Mouse (Mus musculus) intestine, embryonic 16.5 days (tissue): ENCODE measurements around the gene Ddb1. TPM values are rescaled to one million over a fixed set of nuclear protein-coding genes. Genes with fewer than 3 reads are reported as not detected.
A peak's percentile ranks its signal among the peaks of the same experiment; 100 is the strongest.
"Not testable (repeated sequence)": the region's sequence is repeated elsewhere in the genome, so short reads cannot be mapped to it uniquely, and the experiment has no call there.

Experiments
- ATAC-seq: fragments of 200-750 bp; cut with Nextera tagmentation; 2 replicates; pipeline ENCODE4 v1.8.0; 2017; ENCODE audit warnings: moderate TSS enrichment, moderate library complexity
- H3K27ac ChIP-seq: fragments of 300-500 bp; sonication (generic); 2 replicates; pipeline ENCODE4 v1.5.1; 2014; ENCODE audit warnings: mild to moderate bottlenecking, low read length
- H3K27me3 ChIP-seq: fragments of 300-500 bp; sonication (generic); replicated peaks from 2 replicates; pipeline ENCODE4 v1.6.1; 2014; ENCODE audit warnings: low read length, control low read depth, mixed read lengths; ENCODE audit not compliant: control insufficient read depth, insufficient read depth
- H3K36me3 ChIP-seq: fragments of 300-500 bp; sonication (generic); 2 replicates; pipeline ENCODE4 v1.6.1; 2014; ENCODE audit warnings: low read length, control low read depth; ENCODE audit not compliant: control insufficient read depth, insufficient read depth
- H3K4me1 ChIP-seq: fragments of 300-500 bp; sonication (generic); 2 replicates; pipeline ENCODE4 v1.6.1; 2014; ENCODE audit warnings: low read length, control low read depth, mixed read lengths; ENCODE audit not compliant: control insufficient read depth, insufficient read depth
- H3K4me2 ChIP-seq: fragments of 300-500 bp; sonication (generic); 2 replicates; pipeline ENCODE4 v1.6.1; 2014; ENCODE audit warnings: low read depth, low read length, control low read depth
- H3K4me3 ChIP-seq: fragments of 300-500 bp; sonication (generic); 2 replicates; pipeline ENCODE4 v1.5.1; 2014; ENCODE audit warnings: mild to moderate bottlenecking, low read length
- H3K9ac ChIP-seq: fragments of 300-500 bp; sonication (generic); 2 replicates; pipeline ENCODE4 v1.6.1; 2014; ENCODE audit warnings: low read depth, low read length
- H3K9me3 ChIP-seq: fragments of 300-500 bp; sonication (generic); 2 replicates; pipeline ENCODE4 v1.6.1; 2016; ENCODE audit warnings: low read length, control low read depth; ENCODE audit not compliant: control insufficient read depth
- WGBS: fragments of 180-500 bp; shearing (Covaris S2); extraction: QIAGEN DNeasy Blood & Tissue Kit; methylation state at CpG from one replicate; pipeline ENCODE4 v1.1.7; 2014; 5-methylcytosine and 5-hydroxymethylcytosine counted together
- polyA plus RNA-seq: library from polyadenylated mRNA; unstranded; fragments of >200 nt; fragmentation: Nextera tagmentation; extraction: Ambion mirVana; gene quantifications from 2 replicates; pipeline ENCODE4 v1.2.1, GENCODE M21; 2015

Gene Ddb1
- 268 and 271 TPM in 2 replicates for polyA plus RNA-seq

DNA sequence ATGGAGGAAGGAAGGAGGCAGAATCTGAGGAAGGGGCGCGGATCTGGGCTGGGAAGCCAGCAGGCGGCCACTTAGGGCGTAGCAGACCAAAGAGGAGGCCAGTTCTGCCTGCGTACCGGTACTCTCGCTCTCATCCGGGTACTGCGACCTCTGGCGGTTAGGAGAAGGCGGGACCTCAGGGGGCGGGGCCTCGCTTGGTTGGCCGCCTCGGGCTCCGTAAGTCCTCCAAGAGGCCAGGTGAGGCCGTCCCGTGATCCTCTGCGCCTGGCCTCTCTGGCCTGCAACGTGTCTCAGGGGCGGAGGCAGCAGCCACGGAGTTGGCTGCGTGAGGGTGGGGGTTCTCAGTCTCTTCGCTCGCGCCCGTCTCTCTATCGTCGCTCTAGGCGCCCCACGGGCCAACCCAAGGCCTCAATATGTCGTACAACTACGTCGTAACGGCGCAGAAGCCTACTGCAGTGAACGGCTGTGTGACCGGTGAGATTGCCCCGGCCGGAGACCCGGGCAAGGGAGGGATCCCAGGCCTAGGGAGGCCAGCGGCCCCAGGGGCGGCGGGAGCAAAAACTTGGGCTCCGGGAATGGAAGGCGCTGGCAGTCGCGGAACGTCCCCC is at the start of gene Ddb1, which contains the start of gene Tkfc:
Gene Ddb1, plus strand, starts transcription at position 35 of the 608 bp plus-strand sequence.
Gene Tkfc, minus strand, starts transcription at position 362 of the 608 bp plus-strand sequence.
- 1% methylated on average over 49 of the region's 49 CpGs for WGBS
- Histone ChIP-seq H3K4me1 (peaks cover 17% of the 10 kb centered on the region), H3K27me3 (no peaks in the 10 kb centered on the region), H3K36me3 (peaks cover 19% of the 10 kb centered on the region), H3K4me3 (peak within 1 kb of the TSS; percentile 91), H3K4me2 (peak within 1 kb of the TSS; percentile 69), H3K27ac (peak within 1 kb of the TSS; percentile 94), H3K9ac (peak within 1 kb of the TSS; percentile 97), H3K9me3 (no peaks in the 10 kb centered on the region)
- ATAC-seq = peak; percentile 97

DNA sequence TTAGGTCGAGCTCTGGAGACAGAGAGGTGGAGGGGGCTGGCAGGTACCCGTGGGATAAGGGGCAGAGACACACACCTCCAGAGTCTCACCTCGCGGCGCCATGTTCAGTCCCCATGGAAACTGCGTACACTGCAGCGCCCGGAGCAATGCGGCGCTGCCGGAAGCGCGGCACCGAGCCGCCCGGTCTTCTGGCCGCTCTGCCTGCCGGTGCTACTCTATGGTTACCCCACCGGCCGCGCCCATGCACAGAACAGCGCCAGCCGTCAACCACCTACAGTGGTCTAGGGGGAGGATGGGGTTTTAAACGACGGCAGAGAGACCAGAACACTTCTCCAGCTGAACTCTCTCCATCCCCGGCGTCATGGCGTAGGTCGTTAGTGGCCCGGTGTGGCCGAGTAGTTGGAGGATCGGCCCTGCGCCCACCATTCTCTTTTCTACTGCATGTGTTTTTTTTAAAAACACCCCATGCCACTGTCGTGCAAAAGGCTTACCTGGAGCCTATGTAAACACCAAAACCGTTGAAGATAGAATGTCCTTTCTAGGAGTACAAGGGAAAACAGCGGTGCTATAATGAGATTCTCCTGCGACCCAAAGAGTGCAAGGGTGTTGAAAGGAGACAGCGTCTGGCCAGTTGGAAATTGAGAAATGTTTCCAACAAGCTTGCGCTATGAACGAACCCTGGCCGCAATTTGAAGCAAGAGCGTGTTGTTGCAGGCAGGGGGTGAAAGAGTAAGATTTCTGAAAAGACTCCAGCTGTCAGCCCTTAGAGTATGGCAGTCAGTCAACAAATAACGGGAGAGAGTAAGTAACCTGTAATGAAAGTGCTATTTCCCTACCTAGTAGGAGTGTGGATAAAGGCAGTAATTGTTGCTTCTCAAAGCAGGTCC is 49.3 kb upstream of the Ddb1 start, which contains the start of gene Tmem216:
Gene Tmem216, minus strand, starts transcription at position 615 of the 887 bp plus-strand sequence.
- H3K9ac ChIP-seq = peak within 1 kb of the TSS; percentile 79
- peaks cover 5% of the 10 kb centered on the region for H3K4me1 ChIP-seq
- H3K27me3 ChIP-seq = no peaks in the 10 kb centered on the region
- H3K4me3 ChIP-seq = peak within 1 kb of the TSS; percentile 71
- H3K27ac ChIP-seq = peak within 1 kb of the TSS; percentile 63
- under 1% methylated on average over 43 of the region's 43 CpGs for WGBS
- no peaks in the 10 kb centered on the region for H3K36me3 ChIP-seq
- H3K4me2 ChIP-seq = peak within 1 kb of the TSS; percentile 79
- no peaks in the 10 kb centered on the region for H3K9me3 ChIP-seq
- peak; percentile 100 for ATAC-seq

DNA sequence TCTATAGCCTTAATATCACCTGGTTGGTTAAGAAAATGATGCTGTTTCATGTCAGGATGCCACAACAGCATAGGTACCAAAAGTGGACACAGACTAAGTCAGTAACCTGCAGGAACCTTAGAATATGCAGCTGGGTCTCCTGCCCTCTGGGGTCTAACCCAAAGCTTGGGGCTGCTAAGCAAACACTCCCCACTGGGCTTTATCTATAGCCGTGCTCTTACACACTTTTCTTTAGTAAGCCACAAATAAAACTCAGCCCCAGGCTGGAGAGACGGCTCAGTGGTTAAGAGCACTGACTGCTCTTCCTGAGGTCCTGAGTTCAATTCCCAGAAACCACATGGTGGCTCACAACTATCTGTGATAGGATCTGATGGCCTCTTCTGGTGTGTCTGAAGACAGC is 48.1 kb upstream of the Ddb1 start:
- WGBS = 71% methylated on average over 2 of the region's 2 CpGs
- peaks cover 5% of the 10 kb centered on the region for H3K4me1 ChIP-seq
- no peaks in the 10 kb centered on the region for H3K36me3 ChIP-seq
- H3K4me2 ChIP-seq = no peak overlapping the region
- no peaks in the 10 kb centered on the region for H3K9me3 ChIP-seq
- no peak for ATAC-seq
- no peaks in the 10 kb centered on the region for H3K27me3 ChIP-seq
- no peak overlapping the region for H3K27ac ChIP-seq
- no peak overlapping the region for H3K4me3 ChIP-seq
- H3K9ac ChIP-seq = no peak overlapping the region

DNA sequence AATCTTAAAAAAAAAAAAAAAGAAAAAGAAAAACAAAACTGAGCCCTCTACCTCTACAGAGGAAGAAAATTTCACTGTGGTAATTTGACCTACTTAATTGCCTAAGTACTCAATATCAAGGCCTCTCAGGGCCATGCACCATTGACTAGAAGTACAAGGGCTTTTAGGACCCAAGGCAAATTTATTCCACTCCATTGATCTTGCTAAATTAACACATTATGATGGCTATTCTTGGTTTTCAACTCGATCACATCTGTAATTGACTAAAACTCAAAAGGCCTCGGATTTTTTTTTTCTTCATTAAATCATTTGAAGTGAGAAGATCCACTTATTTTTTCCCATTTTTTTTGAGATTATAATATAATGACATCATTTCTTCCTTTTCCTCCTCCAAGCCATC is 47.7 kb upstream of the Ddb1 start:
- no peak overlapping the region for H3K4me3 ChIP-seq
- ATAC-seq = no peak

DNA sequence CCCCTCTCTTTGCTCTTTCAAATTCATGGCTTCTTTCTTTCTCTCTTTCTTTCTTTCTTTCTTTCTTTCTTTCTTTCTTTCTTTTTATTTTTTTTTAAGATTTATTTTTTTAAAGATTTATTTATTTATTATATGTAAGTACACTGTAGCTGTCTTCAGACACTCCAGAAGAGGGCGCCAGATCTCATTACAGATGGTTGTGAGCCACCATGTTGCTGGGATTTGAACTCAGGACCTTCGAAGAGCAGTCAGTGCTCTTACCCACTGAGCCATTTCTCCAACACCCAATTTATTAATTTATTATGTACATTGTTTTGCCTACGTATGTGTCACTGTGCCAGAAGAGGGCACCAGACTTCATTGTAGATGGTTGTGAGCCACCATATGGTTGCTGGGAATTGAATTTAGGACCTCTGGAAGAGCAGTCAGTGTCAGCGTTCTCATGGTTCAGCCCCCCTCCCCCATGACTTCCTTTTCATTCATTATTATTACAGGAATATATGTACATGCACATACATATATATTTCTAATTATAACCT is 47.2 kb upstream of the Ddb1 start:
- not testable (repeated sequence) for ATAC-seq

More for the DNA sequence above, 47.7 kb upstream of the Ddb1 start:
- Histone ChIP-seq H3K4me2 (no peak overlapping the region), H3K36me3 (no peaks in the 10 kb centered on the region), H3K27ac (no peak overlapping the region), H3K9me3 (no peaks in the 10 kb centered on the region), H3K9ac (no peak overlapping the region), H3K4me1 (peaks cover 5% of the 10 kb centered on the region), H3K27me3 (no peaks in the 10 kb centered on the region)
- WGBS = 79% methylated on average over 2 of the region's 2 CpGs

DNA sequence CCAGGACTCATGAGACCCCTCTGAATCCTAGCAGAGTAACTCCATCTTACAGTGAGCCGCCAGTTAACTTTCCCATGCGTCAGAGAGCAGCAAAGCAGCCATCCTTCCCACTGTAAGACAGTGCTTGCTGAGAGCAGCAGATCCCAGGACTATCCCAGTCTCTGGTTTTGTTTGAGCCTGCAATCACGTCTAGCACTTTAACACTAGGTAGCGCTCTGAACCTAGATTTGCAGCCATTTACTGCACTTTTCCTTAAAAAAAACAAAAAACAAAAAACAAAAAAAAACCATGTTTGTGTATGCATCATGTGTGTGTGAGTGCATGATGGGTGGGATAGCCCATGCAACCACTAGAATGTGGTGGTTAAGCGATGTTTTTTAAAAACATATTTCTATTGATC is 45.0 kb upstream of the Ddb1 start:
- Histone ChIP-seq H3K27ac (no peak overlapping the region), H3K9me3 (no peaks in the 10 kb centered on the region), H3K4me1 (peaks cover under 1% of the 10 kb centered on the region), H3K9ac (no peak overlapping the region), H3K36me3 (no peaks in the 10 kb centered on the region), H3K4me3 (no peak overlapping the region), H3K4me2 (no peak overlapping the region), H3K27me3 (no peaks in the 10 kb centered on the region)
- ATAC-seq = no peak
- 41% methylated on average over 5 of the region's 5 CpGs for WGBS

More for the DNA sequence above, 47.2 kb upstream of the Ddb1 start:
- H3K9ac ChIP-seq, H3K36me3 ChIP-seq, H3K4me3 ChIP-seq, H3K4me2 ChIP-seq, H3K4me1 ChIP-seq, H3K27ac ChIP-seq, H3K27me3 ChIP-seq, H3K9me3 ChIP-seq: not testable (repeated sequence)
- 72% methylated on average over 4 of the region's 4 CpGs for WGBS

GRCm38 (mm10) chr19:10561558-10562314 is 43.4 kb upstream of the Ddb1 start:
- H3K4me2 ChIP-seq = no peak overlapping the region
- no peaks in the 10 kb centered on the region for H3K4me1 ChIP-seq
- H3K9me3 ChIP-seq = no peaks in the 10 kb centered on the region
- H3K27me3 ChIP-seq = no peaks in the 10 kb centered on the region
- peak overlapping the region; percentile 62 for H3K27ac ChIP-seq
- H3K9ac ChIP-seq = no peak overlapping the region
- no peak overlapping the region for H3K4me3 ChIP-seq
- ATAC-seq = peak; percentile 78; the same call in 1 of the 2 replicates
- H3K36me3 ChIP-seq = no peaks in the 10 kb centered on the region
- WGBS = 44% methylated on average over 6 of the region's 6 CpGs

- no peaks in the 10 kb centered on the region for H3K27me3 ChIP-seq
- no peak overlapping the region for H3K4me2 ChIP-seq
- no peak overlapping the region for H3K9ac ChIP-seq
- no peak overlapping the region for H3K27ac ChIP-seq
- no peaks in the 10 kb centered on the region for H3K9me3 ChIP-seq
- no peak for ATAC-seq
- H3K4me3 ChIP-seq = no peak overlapping the region
- WGBS = 66% methylated on average over 5 of the region's 5 CpGs
- no peaks in the 10 kb centered on the region for H3K4me1 ChIP-seq
- H3K36me3 ChIP-seq = no peaks in the 10 kb centered on the region
These were observed 42.8 kb upstream of the Ddb1 start for GRCm38 (mm10) chr19:10562351-10562750.

GRCm38 (mm10) chr19:10564278-10564677 is 40.8 kb upstream of the Ddb1 start:
- ATAC-seq = no peak
- no peak overlapping the region for H3K9ac ChIP-seq
- no peak overlapping the region for H3K4me2 ChIP-seq
- H3K27ac ChIP-seq = no peak overlapping the region
- no peaks in the 10 kb centered on the region for H3K27me3 ChIP-seq
- H3K4me3 ChIP-seq = no peak overlapping the region
- H3K9me3 ChIP-seq = no peaks in the 10 kb centered on the region
- H3K36me3 ChIP-seq = no peaks in the 10 kb centered on the region
- H3K4me1 ChIP-seq = no peaks in the 10 kb centered on the region
- WGBS = 81% methylated on average over 6 of the region's 6 CpGs
